ENCODE assay signal across 16 mouse cellular contexts in the genomic region with DNA sequence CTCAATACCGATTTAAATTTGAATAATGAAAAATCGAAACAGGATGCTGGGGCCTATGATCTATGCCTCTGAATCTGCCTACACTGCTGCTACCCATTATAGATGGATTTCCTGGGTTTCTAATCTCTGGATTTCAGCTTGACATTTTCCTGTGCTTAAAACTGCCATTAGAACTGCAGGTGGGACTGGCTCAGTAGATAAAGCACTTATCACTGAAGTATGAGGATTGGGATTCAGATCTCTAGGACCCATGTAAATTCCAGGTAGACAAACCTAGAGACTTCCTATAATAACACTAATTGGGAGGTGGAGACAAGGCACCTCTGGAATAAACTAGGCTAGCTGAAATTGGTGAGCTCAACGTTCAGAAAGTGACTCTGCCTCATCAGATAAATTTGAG.
"Had no signal": no experiment of that assay in that cellular context is flagged by ENCODE, and none has a peak within 500 bp of the region (broad histone marks: within the 10 kb centered on the region; RNA-seq: fewer than 3 reads in every experiment).

No protein-coding gene starts in this region.

- H3K4me3 ChIP-seq: neural tube, embryonic 12.5 days; neural tube, embryonic 13.5 days; neural tube, embryonic 15.5 days; stomach, embryonic 15.5 days had no signal

- H3K27me3 ChIP-seq: neural tube, embryonic 12.5 days; neural tube, embryonic 13.5 days; neural tube, embryonic 15.5 days; stomach, embryonic 15.5 days had no signal

- H3K36me3 ChIP-seq: neural tube, embryonic 12.5 days; neural tube, embryonic 13.5 days; neural tube, embryonic 15.5 days; stomach, embryonic 15.5 days had no signal

- H3K9me3 ChIP-seq: neural tube, embryonic 12.5 days; neural tube, embryonic 13.5 days; neural tube, embryonic 15.5 days; stomach, embryonic 15.5 days had no signal

- DNase-seq: retina, postnatal 1 day; right cerebral cortex, adult 18-20 months; right cerebral cortex, postnatal 14 days; right cerebral cortex, postnatal 25 days; right cerebral cortex, postnatal 4 days; spleen, adult 18-20 months; thymus, adult 18-20 months; thymus, adult 2 months; thymus, postnatal 14 days; thymus, postnatal 25 days; thymus, postnatal 36 days; thymus, postnatal 4 days had no signal

- H3K4me1 ChIP-seq: neural tube, embryonic 12.5 days; neural tube, embryonic 13.5 days; neural tube, embryonic 15.5 days; stomach, embryonic 15.5 days had no signal
